Mouse (Mus musculus) erythroblast, embryonic 14.5 days (primary cell): ENCODE results near the gene AL731706.2.

ENCODE experiments used
- GATA1 ChIP-seq: IDR thresholded peaks from 2 replicates; pipeline ENCODE4 v1.6.1; 2012; ENCODE audit warnings: low read length, inconsistent platforms, mixed read lengths
- TAL1 ChIP-seq: IDR thresholded peaks from 3 replicates; pipeline ENCODE4 v1.6.1; 2012; ENCODE audit warnings: low read length, inconsistent platforms, mixed read lengths

GRCm38 (mm10) chr2:136913021-136913420 lies 27.5 kb upstream of the AL731706.2 start:
- TF ChIP-seq TAL1 (no peak), GATA1 (no peak)
